16 mouse cellular contexts compared by ENCODE assay signal in genomic region chr12:118410917-118411316, GRCm38 (mm10).
"Had no signal": no experiment of that assay in that cellular context is flagged by ENCODE, and none has a peak within 500 bp of the region (broad histone marks: within the 10 kb centered on the region; RNA-seq: fewer than 3 reads in every experiment).

No protein-coding gene starts in this region.

- ATAC-seq: hindbrain, postnatal 0 days; intestine, embryonic 16.5 days; liver, embryonic 12.5 days had no signal

- DNase-seq: gastrocnemius, postnatal 14 days; gastrocnemius, postnatal 36 days; heart, adult 11 months; heart, adult 2 months; heart, postnatal 14 days; heart, postnatal 36 days; kidney, adult 11 months; kidney, adult 2 months; kidney, adult 9 months; kidney, postnatal 14 days; kidney, postnatal 36 days; layer of hippocampus, adult 9-11 months; left cerebral cortex, postnatal 4 days had no signal
